Mouse (Mus musculus) lung, postnatal 4 days (tissue): Measurements from ENCODE around the gene Src.
"Not testable (repeated sequence)": the region's sequence is repeated elsewhere in the genome, so short reads cannot be mapped to it uniquely, and the experiment has no call there.

Source experiments
- DNase-seq, 2 experiments: peaks; one replicate each; pipeline ENCODE4 v3.0.0; 2021

Src gene

GRCm38 (mm10) chr2:157479858-157480568, 61.8 kb downstream of the Src start:
- DNase-seq = peak in 1 of 2 experiments; percentile 64

- DNase-seq = no peak
Observed at GRCm38 (mm10) chr2:157482729-157483128, 64.5 kb downstream of the Src start.

- not testable (repeated sequence) for DNase-seq
Observed at GRCm38 (mm10) chr2:157486559-157486958, 68.3 kb downstream of the Src start.

DNA sequence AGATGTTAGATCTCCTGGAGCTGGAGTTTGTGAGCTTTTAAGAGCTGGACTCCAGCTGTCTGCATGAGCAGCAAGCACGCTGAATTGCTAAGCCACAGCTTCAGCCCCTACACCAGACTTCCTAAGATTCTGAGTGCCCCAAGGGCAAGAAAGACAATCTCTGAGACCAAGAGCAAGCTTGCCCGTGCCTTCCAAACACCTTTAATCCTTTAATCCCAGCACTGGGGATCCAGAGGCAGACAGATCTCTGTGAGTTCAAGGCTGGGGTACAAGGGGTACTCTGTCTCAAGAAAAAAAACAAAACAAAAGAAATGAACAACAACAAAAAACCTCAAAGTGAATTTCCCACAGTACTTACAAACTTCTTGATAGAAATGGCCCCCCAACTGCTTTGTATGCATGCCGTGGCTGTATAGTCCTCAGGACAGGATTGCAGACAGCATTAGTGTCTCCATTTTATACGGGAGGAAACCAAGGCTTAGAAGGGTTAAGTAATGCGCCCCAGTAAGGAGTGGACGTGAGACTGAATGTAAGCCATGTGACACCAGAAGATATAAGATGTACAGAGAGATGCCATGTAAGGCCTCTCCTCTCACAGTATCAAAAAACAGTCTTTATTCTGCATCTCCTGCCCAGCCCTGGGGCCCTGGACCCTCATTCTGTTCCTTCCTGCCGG, 68.9 kb downstream of the Src start:
- no peak for DNase-seq

- no peak for DNase-seq
Observed at GRCm38 (mm10) chr2:157487733-157488175, 69.5 kb downstream of the Src start.

- DNase-seq = no peak
Observed at GRCm38 (mm10) chr2:157493240-157493639, 75.0 kb downstream of the Src start.

DNA sequence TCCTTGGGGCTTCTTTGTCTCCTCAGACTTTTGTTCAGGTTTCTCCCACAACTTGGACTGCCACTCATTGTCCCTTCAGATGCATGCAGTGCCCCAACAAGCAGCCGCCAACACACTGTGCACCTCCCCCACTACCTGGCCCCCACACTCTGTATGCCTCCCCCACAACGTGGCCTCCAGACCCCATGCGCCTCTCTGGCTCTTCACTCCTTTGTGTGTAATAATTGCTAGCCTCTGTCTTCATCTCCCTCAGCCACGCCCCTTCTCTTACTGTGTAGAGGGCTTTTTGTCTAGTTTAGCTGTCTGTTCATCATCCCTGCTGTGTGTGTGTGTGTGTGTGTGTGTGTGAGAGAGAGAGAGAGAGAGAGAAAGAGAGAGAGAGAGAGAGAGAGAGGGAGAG, 80.3 kb downstream of the Src start:
- no peak for DNase-seq

- DNase-seq = peak in 1 of 2 experiments; percentile 22
Observed at GRCm38 (mm10) chr2:157500364-157500763, 82.1 kb downstream of the Src start.

DNA sequence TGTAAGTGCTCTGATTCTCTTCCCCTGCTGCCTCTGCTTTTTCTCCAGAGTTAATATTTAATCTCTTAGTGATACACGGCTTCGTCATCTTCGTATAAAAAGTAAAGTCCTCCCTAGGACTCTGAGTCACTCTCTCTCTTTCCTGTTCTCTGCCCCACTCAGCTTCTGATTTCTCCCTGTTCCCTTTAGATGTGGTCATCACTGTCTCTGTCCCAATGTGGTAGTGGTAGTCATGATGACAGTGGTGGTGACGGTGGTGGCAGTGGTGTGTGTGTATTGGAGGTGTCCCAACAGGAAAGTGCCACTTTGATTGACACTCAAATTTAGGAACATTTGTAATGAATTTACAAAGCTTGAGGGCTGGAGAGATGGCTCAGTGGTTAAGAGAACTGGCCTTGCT, 83.1 kb downstream of the Src start:
- no peak for DNase-seq

- DNase-seq = peak; percentile 38 to 50
Observed at GRCm38 (mm10) chr2:157506779-157507178, 88.5 kb downstream of the Src start.

GRCm38 (mm10) chr2:157509182-157509581, 90.9 kb downstream of the Src start:
- no peak for DNase-seq

GRCm38 (mm10) chr2:157510031-157510430, 91.8 kb downstream of the Src start:
- no peak for DNase-seq

DNA sequence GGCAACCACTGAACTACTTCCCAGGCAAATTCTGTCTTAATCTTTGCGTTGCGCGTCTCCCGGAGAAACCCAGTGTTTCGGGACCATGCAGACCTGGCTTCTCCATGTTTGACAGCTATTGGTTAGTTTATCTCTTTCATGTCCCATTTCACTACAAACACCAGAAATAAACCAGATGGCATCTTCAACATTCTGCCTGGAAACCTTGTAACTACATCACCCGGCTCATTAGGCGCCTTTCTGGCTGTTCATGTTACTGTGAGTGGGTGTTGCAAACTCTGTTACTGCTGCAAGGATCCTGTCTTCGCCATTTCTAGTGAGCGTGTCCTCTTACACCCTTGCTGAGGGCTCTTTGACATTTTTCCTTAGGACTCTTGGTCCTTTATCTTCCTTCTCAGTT, 94.6 kb downstream of the Src start:
- no peak for DNase-seq

DNA sequence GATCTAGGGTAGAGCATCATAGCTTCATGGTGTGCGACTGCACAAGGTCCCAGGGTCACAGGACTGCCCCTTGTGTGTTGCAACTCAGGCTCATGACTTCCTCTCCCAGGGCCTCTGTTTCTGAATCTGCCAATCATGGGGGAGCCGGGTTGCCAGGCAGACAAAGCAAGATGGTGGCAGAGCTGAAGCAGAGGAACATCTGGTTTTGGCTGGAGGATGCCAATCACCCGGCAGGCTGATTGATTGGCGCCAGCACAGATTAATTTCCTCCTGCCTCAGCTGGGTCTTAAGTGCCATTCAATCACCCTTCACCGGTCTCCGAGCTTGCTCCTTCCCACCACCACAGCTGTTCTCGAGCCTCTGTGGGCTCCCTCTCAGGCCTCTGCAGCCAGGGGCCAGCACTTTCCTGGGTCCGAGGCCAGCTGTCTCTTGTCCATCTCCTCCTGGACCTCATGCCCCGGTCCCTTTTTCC, 95.5 kb downstream of the Src start:
- DNase-seq = no peak

DNA sequence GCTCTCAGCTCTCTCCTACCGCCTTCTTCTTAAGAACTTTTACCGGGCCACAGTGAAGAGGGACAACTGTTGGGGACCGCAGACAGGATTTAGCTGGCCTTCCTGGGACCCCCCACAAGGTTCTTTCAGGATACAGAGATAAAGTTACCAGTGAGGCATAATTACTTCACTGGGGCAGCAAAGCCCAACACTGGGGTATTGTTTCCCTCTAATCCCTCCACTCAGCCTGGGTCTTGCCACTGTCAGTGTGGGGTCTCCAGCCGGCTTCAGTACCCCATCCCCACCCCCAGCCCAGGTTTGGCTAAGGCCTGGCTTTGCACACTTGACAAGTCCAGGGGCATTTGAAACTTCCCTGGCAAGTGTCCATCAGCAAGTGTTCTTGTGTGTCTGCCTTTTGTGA, 96.1 kb downstream of the Src start:
- DNase-seq = no peak

GRCm38 (mm10) chr2:157517526-157517925, 99.3 kb downstream of the Src start:
- DNase-seq = no peak

DNA sequence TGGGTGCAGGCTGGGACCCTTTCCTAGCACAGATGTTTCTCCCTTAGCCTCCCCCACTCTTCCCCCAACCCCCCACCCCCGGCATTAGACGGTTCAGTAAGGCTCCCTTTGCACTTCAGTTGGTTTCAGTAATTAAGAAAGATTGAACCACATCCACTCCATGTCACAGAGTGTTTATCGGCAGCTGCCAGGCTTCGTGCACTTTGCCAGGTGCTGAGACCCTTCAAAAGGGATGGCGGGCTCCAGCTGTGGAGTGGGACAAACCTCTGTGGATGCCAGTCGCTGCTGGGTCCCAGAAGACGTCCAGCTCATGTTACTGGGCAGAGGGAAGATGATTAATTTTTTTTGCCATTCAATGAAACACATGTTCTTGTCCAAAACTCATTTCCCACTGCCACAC, 100.2 kb downstream of the Src start:
- DNase-seq = no peak

DNA sequence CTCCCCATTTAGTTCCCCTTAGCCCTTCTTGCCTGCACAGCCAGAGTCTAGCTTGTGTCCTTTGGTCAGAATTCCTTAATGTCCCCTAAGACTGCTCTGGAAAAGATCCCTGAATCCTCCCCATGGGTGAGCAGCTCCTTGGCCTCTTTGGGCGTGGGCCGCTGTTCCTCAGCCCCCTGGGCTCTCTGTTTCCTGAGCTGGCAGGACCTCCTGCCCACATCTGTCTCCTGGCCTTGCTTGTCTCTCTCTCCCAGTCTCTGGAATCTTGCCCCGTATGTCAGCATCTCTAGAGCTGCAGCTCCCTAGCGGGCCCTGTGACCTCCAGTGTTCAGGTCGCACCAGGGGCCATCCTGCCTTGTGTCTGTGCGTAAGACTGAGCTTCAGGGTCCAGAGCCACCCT, 101.2 kb downstream of the Src start:
- no peak for DNase-seq

DNA sequence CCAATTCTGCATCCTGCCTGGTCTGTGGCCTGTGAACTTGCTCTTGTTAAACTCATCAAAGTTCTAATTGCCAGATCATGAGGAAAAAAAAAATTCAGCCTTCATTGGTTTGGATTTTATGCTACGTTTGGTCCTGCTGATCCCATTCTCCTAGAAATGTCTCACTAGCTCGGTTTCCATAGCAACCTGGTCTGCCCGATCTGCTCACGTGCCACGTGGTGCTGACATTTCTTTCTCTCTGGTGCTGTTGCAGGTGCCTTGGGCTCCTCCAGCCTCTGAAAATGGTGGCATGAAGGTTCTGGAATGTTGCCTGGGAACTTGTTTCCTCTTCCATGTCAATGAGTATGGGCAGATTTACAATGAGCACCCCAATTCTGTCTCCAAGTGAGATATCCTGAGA, 102.3 kb downstream of the Src start:
- DNase-seq = no peak
